Mouse (Mus musculus) olfactory bulb, adult 2 months (tissue): ENCODE data around the gene Hist1h4h.

Source experiments
- CTCF ChIP-seq: fragments of 200-500 bp; IDR thresholded peaks from 2 replicates; pipeline ENCODE4 v1.5.1; 2012; ENCODE audit warnings: low read depth, mild to moderate bottlenecking, low read length, moderate library complexity; ENCODE audit not compliant: insufficient read depth
- POLR2A ChIP-seq: fragments of 200-500 bp; IDR thresholded peaks from 2 replicates; pipeline ENCODE4 v1.6.1; 2012; ENCODE audit warnings: mild to moderate bottlenecking, low read depth, low read length, moderate library complexity; ENCODE audit not compliant: insufficient read depth

GRCm38 (mm10) chr13:23497656-23498321 is 33.1 kb upstream of the Hist1h4h start:
- TF ChIP-seq POLR2A (no peak), CTCF (no peak)
